Mouse (Mus musculus) C2C12 (cell line): ENCODE data around the gene Lonrf2.

Experiments used
- CEBPB ChIP-seq: IDR thresholded peaks from one replicate; pipeline ENCODE4 v1.6.1; 2011; ENCODE audit warnings: low read depth, mild to moderate bottlenecking, control low read depth, moderate library complexity
- CTCF ChIP-seq: IDR thresholded peaks from one replicate; pipeline ENCODE4 v1.5.1; 2011; ENCODE audit not compliant: control insufficient read depth, insufficient read depth, insufficient read length
- FOSL1 ChIP-seq: IDR thresholded peaks from one replicate; pipeline ENCODE4 v1.8.0; 2011; ENCODE audit warnings: mild to moderate bottlenecking, low read length; ENCODE audit not compliant: poor library complexity, insufficient read depth, severe bottlenecking
- MAX ChIP-seq: IDR thresholded peaks from one replicate; pipeline ENCODE4 v1.6.1; 2011; ENCODE audit warnings: mild to moderate bottlenecking, control low read depth
- MYOD1 ChIP-seq: IDR thresholded peaks from one replicate; pipeline ENCODE4 v1.6.1; 2011; ENCODE audit warnings: low read depth; ENCODE audit not compliant: control insufficient read depth, insufficient read length
- MYOG ChIP-seq: IDR thresholded peaks from one replicate; pipeline ENCODE4 v1.6.1; 2011; ENCODE audit not compliant: control insufficient read depth, insufficient read length; ENCODE audit errors: extremely low read depth
- USF1 ChIP-seq: IDR thresholded peaks from one replicate; pipeline ENCODE4 v1.6.1; 2011; ENCODE audit warnings: low read depth, mild to moderate bottlenecking, control low read depth, moderate library complexity

GRCm38 (mm10) chr1:38850650-38851049 lies 14.1 kb upstream of the Lonrf2 start:
- TF ChIP-seq CTCF (no peak), MAX (no peak), USF1 (no peak), FOSL1 (no peak), MYOG (no peak), MYOD1 (no peak), CEBPB (no peak)
